Mouse (Mus musculus) G1E (cell line): ENCODE results near the gene Nrxn3. TPM values are rescaled to one million over a fixed set of nuclear protein-coding genes. Genes with fewer than 3 reads are reported as not detected.

ENCODE experiments used
- ATAC-seq: 2 replicates; pipeline ENCODE4 v1.8.0; 2016; ENCODE audit warnings: mild to moderate bottlenecking; ENCODE audit not compliant: insufficient number of reproducible peaks, poor library complexity, low FRiP score, severe bottlenecking; ENCODE audit errors: extremely low read depth
- DNase-seq: peaks from one replicate; pipeline ENCODE4 v3.0.0; 2012; ENCODE audit warnings: low spot score
- H3K27me3 ChIP-seq: 2 replicates; pipeline ENCODE4 v1.6.1; 2012; ENCODE audit warnings: mild to moderate bottlenecking, low read length, inconsistent platforms; ENCODE audit not compliant: insufficient read depth
- H3K36me3 ChIP-seq: replicated peaks from 2 replicates; pipeline ENCODE3; 2012; ENCODE audit warnings: mild to moderate bottlenecking, inconsistent platforms
- H3K4me1 ChIP-seq: 2 replicates; pipeline ENCODE4 v1.6.1; 2012; ENCODE audit warnings: low read depth, low read length, inconsistent platforms, mixed read lengths; ENCODE audit not compliant: insufficient read depth
- H3K4me3 ChIP-seq: 2 replicates; pipeline ENCODE4 v1.5.1; 2012; ENCODE audit warnings: low read depth, mild to moderate bottlenecking, inconsistent platforms, low read length, moderate library complexity, mixed read lengths
- H3K9me3 ChIP-seq: replicated peaks from 2 replicates; pipeline ENCODE4 v1.6.1; 2012; ENCODE audit warnings: inconsistent platforms
- CTCF ChIP-seq: IDR thresholded peaks from 2 replicates; pipeline ENCODE4 v1.5.1; 2012; ENCODE audit warnings: low read depth, low read length, inconsistent platforms, mixed read lengths
- GATA1 ChIP-seq: IDR thresholded peaks from 2 replicates; pipeline ENCODE4 v1.6.1; 2012; ENCODE audit warnings: borderline replicate concordance, low read length, inconsistent platforms, mixed read lengths
- GATA2 ChIP-seq: IDR thresholded peaks from 2 replicates; pipeline ENCODE4 v1.6.1; 2012; ENCODE audit warnings: low read depth, low read length, inconsistent platforms, borderline replicate concordance
- POLR2AphosphoS5 ChIP-seq: IDR thresholded peaks from 2 replicates; pipeline ENCODE4 v1.6.1; 2012; ENCODE audit warnings: low read depth, low read length, inconsistent platforms; ENCODE audit not compliant: insufficient replicate concordance
- TAL1 ChIP-seq: conservative IDR thresholded peaks from 2 replicates; pipeline ENCODE4 v1.6.1; 2012; ENCODE audit warnings: low read depth, low read length, inconsistent platforms, mixed read lengths
- polyA plus RNA-seq: library from polyadenylated mRNA; stranded (reverse); fragments of >175 nt; gene quantifications from 2 replicates; pipeline ENCODE4 v1.2.3, GENCODE M21; 2012
- total RNA-seq, 2 experiments: library from RNA; stranded (forward) in 1 of 2; stranded (reverse) in 1 of 2; fragments of 200-1000 nt in 1 of 2; fragments of >200 nt in 1 of 2; fragmentation: Nextera tagmentation in 1 of 2; gene quantifications; 2 replicates each; pipeline ENCODE4 v1.2.3; 2014 to 2017

Gene Nrxn3
- total and polyA plus RNA-seq, 3 experiments: 0.22 TPM; not detected in 2

- DNase-seq (no peak), ATAC-seq (no peak)
- no peaks in the 10 kb centered on the region for H3K4me1 ChIP-seq
- no peak overlapping the region for H3K4me3 ChIP-seq
- no peaks in the 10 kb centered on the region for H3K27me3 ChIP-seq
- TF ChIP-seq GATA2 (no peak), TAL1 (no peak), POLR2AphosphoS5 (no peak), GATA1 (no peak), CTCF (no peak)
- H3K9me3 ChIP-seq: peaks cover 28% of the 10 kb centered on the region
- no peaks in the 10 kb centered on the region for H3K36me3 ChIP-seq
Observed at GRCm38 (mm10) chr12:90217060-90217459, 1494.4 kb downstream of the Nrxn3 start.

DNA sequence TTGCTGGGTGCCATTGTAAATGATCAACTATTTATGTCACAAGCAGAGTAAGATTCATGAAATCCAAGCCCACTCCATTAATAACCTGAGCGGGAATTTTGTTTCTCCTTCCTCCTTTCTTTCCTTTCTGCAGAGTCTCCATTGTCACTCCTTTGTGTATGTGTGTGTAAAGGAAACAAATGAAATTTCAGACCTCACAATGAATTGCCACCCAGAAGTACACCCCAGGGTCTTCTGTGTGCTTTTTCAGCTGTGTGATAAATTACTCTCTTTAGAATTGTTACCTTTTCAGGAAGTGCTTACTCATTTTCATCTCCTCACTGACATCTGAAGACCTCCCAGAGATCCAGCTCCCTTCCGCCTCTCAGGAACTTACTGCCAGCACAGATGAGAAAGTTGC is 1506.4 kb downstream of the Nrxn3 start:
- H3K36me3 ChIP-seq: no peaks in the 10 kb centered on the region
- DNase-seq (no peak), ATAC-seq (no peak)
- H3K27me3 ChIP-seq: no peaks in the 10 kb centered on the region
- no peak overlapping the region for H3K4me3 ChIP-seq
- TF ChIP-seq CTCF: no peak
- TF ChIP-seq POLR2AphosphoS5: no peak
- no peak for TF ChIP-seq GATA2
- TF ChIP-seq TAL1: no peak
- TF ChIP-seq GATA1: no peak
- no peaks in the 10 kb centered on the region for H3K4me1 ChIP-seq
- H3K9me3 ChIP-seq: peaks cover 20% of the 10 kb centered on the region

DNA sequence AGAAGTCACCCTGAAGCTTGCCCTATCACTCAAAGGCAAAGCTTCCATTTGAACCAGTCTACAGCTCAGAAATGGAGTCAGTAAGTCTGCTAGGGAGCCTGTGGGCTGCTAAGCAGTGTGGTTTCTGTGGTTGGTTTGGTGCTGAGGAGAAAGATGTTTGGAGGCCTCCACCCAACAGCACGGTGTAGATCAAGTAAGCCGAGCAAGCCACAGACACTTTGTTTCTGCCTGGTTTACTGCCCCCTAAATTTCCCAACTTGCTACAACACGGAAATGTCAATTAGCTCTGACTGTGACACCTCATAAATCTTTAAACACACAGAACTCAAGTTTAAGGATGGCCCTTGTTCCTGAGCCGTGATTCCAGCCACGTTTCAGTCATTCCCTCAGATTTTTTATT is 1513.4 kb downstream of the Nrxn3 start:
- H3K9me3 ChIP-seq: peaks cover 23% of the 10 kb centered on the region
- H3K36me3 ChIP-seq: no peaks in the 10 kb centered on the region
- no peaks in the 10 kb centered on the region for H3K27me3 ChIP-seq
- no peak for DNase-seq
- no peaks in the 10 kb centered on the region for H3K4me1 ChIP-seq
- TF ChIP-seq POLR2AphosphoS5: no peak
- no peak for TF ChIP-seq GATA2
- ATAC-seq: no peak
- H3K4me3 ChIP-seq: no peak overlapping the region

GRCm38 (mm10) chr12:90260301-90260700 is 1537.6 kb downstream of the Nrxn3 start:
- TF ChIP-seq GATA2 (no peak), GATA1 (no peak), TAL1 (no peak), CTCF (no peak), POLR2AphosphoS5 (no peak)
- H3K9me3 ChIP-seq: peaks cover 16% of the 10 kb centered on the region
- H3K4me3 ChIP-seq: no peak overlapping the region
- no peak for ATAC-seq
- H3K27me3 ChIP-seq: no peaks in the 10 kb centered on the region
- no peaks in the 10 kb centered on the region for H3K36me3 ChIP-seq
- DNase-seq: no peak
- H3K4me1 ChIP-seq: no peaks in the 10 kb centered on the region

GRCm38 (mm10) chr12:90268111-90268510 is 1545.4 kb downstream of the Nrxn3 start:
- no peaks in the 10 kb centered on the region for H3K4me1 ChIP-seq
- TF ChIP-seq POLR2AphosphoS5 (no peak), GATA2 (no peak), CTCF (no peak), TAL1 (no peak), GATA1 (no peak)
- H3K36me3 ChIP-seq: no peaks in the 10 kb centered on the region
- no peaks in the 10 kb centered on the region for H3K27me3 ChIP-seq
- ATAC-seq: no peak
- no peak for DNase-seq
- H3K9me3 ChIP-seq: 0 out of 2 replicates have a peak, but pooled peaks cover 2% of the 10 kb centered on the region
- H3K4me3 ChIP-seq: no peak overlapping the region

- TF ChIP-seq CTCF (no peak), TAL1 (no peak), GATA1 (no peak), POLR2AphosphoS5 (no peak), GATA2 (no peak)
- ATAC-seq (no peak), DNase-seq (no peak)
- H3K9me3 ChIP-seq: 0 out of 2 replicates have a peak, but pooled peaks cover 4% of the 10 kb centered on the region
- no peaks in the 10 kb centered on the region for H3K4me1 ChIP-seq
- no peaks in the 10 kb centered on the region for H3K27me3 ChIP-seq
- H3K4me3 ChIP-seq: no peak overlapping the region
- no peaks in the 10 kb centered on the region for H3K36me3 ChIP-seq
Observed at GRCm38 (mm10) chr12:90270763-90271379, 1548.2 kb downstream of the Nrxn3 start.

DNA sequence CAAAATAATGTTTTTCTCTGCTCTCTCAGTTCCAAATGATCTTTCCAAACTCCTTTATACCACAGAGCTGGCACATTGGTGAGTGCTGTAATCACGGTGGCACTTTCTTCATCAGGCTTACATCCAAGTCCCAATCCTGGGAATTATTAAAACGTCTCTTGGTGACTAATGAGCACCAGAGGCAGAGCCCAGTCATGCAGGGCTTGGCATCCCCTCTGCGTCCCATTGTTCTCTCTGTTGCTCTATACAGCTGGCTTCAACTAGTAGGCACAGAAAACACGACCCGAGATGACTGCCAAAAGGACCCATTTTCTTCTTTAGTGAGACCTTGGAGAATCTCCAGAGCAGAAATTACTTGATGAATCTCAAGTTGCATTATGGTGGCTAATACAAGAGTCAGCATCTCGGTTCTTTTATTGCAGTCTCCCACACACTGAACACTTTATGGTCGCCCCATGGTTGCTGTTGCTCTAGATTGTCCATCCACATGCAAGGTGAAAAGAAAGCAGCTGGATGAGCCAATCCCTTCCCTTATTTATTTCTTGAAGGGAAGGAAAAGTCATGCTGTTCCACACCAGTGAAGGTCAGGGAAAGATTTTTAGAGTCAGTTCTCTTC is 1552.1 kb downstream of the Nrxn3 start:
- H3K4me3 ChIP-seq: no peak overlapping the region
- no peaks in the 10 kb centered on the region for H3K4me1 ChIP-seq
- H3K36me3 ChIP-seq: no peaks in the 10 kb centered on the region
- TF ChIP-seq GATA2 (no peak), GATA1 (no peak), TAL1 (no peak), CTCF (no peak), POLR2AphosphoS5 (no peak)
- DNase-seq: no peak
- ATAC-seq: no peak
- 0 out of 2 replicates have a peak, but pooled peaks cover 2% of the 10 kb centered on the region for H3K9me3 ChIP-seq
- H3K27me3 ChIP-seq: no peaks in the 10 kb centered on the region
